In genomic region chr2:52423611-52424247, GRCm38 (mm10) we compare ENCODE assay signal across 8 mouse cellular contexts. TPM values are rescaled to one million over a fixed set of nuclear protein-coding genes. Genes with fewer than 3 reads are reported as not detected.
DNase-seq lines count a peak whose midpoint lies in the region; ATAC-seq and TF ChIP-seq lines count a peak whose summit lies in the region.

No protein-coding gene starts in this region.

- H3K4me1 ChIP-seq in heart, embryonic 13.5 days = peaks cover 62% of the 10 kb centered on the region
- H3K4me1 ChIP-seq in MEL (ENCODE audit: control insufficient read depth in 1 of 2, insufficient read depth in 2 of 2, low read length in 2 of 2) = peaks cover 0 to 8% of the 10 kb centered on the region in 2 experiments; a peak in 3 of 4 replicates
- H3K4me1 ChIP-seq in hindbrain, embryonic 10.5 days (replicated peaks) = peaks cover 29% of the 10 kb centered on the region
- peaks cover 44% of the 10 kb centered on the region for H3K4me1 ChIP-seq in liver, embryonic 11.5 days (replicated peaks; ENCODE audit: control insufficient read depth, insufficient read depth, low read length)

- WGBS in heart, embryonic 13.5 days = 2% methylated on average over 16 of the region's 16 CpGs
- 6% methylated on average over 16 of the region's 16 CpGs for WGBS in hindbrain, embryonic 10.5 days
- 3% methylated on average over 16 of the region's 16 CpGs for WGBS in liver, embryonic 11.5 days

- H3K9ac ChIP-seq in heart, embryonic 13.5 days = peak overlapping the region; percentile 97
- peak overlapping the region; percentile 82 for H3K9ac ChIP-seq in MEL (ENCODE audit: control insufficient read depth, low read depth, low read length, poor library complexity, severe bottlenecking)
- H3K9ac ChIP-seq in liver, embryonic 11.5 days (ENCODE audit: low read depth, low read length) = peak overlapping the region; percentile 98

- TF ChIP-seq POLR2A in MEL (IDR thresholded peaks at IDR 0.05; ENCODE audit: control insufficient read depth in 1 of 2, insufficient read depth in 1 of 2, low read depth in 1 of 2, low read length in 2 of 2, poor library complexity in 1 of 2) = no peak

- no peak for DNase-seq in heart, postnatal 4 days
- DNase-seq in MEL (ENCODE audit: low read depth, low spot score) = peak; percentile 46
- no peak for DNase-seq in hindbrain, embryonic 10.5 days (ENCODE audit: low spot score)
- no peak for DNase-seq in liver, embryonic 11.5 days (ENCODE audit: low spot score)
- DNase-seq in natural killer cell, adult 2 months (ENCODE audit: low spot score in 2 of 2) = no peak
- no peak for DNase-seq in thymus, adult 18-20 months
- no peak for DNase-seq in spleen, postnatal 36 days (ENCODE audit: low spot score in 2 of 2)

- no peaks in the 10 kb centered on the region for H3K27me3 ChIP-seq in heart, embryonic 13.5 days (replicated peaks)
- peaks cover 0 to 4% of the 10 kb centered on the region in 2 experiments; a peak in 2 of 4 replicates for H3K27me3 ChIP-seq in MEL (ENCODE audit: control insufficient read depth in 1 of 2, insufficient read depth in 2 of 2, low read length in 2 of 2)
- H3K27me3 ChIP-seq in hindbrain, embryonic 10.5 days (ENCODE audit: insufficient read depth, poor library complexity, severe bottlenecking) = no peaks in the 10 kb centered on the region
- H3K27me3 ChIP-seq in liver, embryonic 11.5 days (replicated peaks; ENCODE audit: control insufficient read depth, insufficient read depth, low read length) = no peaks in the 10 kb centered on the region

- no peaks in the 10 kb centered on the region for H3K9me3 ChIP-seq in heart, embryonic 13.5 days
- no peaks in the 10 kb centered on the region for H3K9me3 ChIP-seq in MEL (replicated peaks; ENCODE audit: insufficient read depth, low read length)
- no peaks in the 10 kb centered on the region for H3K9me3 ChIP-seq in hindbrain, embryonic 10.5 days
- H3K9me3 ChIP-seq in liver, embryonic 11.5 days (ENCODE audit: control insufficient read depth, low read length) = no peaks in the 10 kb centered on the region

- ATAC-seq in heart, embryonic 13.5 days (ENCODE audit: extremely low read depth, insufficient number of reproducible peaks, low FRiP score, low TSS enrichment) = no peak
- ATAC-seq in liver, embryonic 11.5 days (replicated peaks; ENCODE audit: low FRiP score) = no peak

- H3K27ac ChIP-seq in heart, embryonic 13.5 days (replicated peaks) = peak overlapping the region; percentile 91
- no peak overlapping the region for H3K27ac ChIP-seq in MEL (ENCODE audit: control insufficient read depth, low read depth, low read length)
- peak overlapping the region; percentile 99 for H3K27ac ChIP-seq in hindbrain, embryonic 10.5 days
- H3K27ac ChIP-seq in liver, embryonic 11.5 days (ENCODE audit: low read depth, low read length) = peak overlapping the region; percentile 45; the same call in 1 of the 2 replicates

- H3K4me3 ChIP-seq in heart, embryonic 13.5 days = peak overlapping the region; percentile 98
- peak overlapping the region; percentile 96 to 98 for H3K4me3 ChIP-seq in MEL (ENCODE audit: control insufficient read depth in 1 of 2, insufficient read depth in 1 of 2, low read depth in 2 of 2, low read length in 2 of 2)
- H3K4me3 ChIP-seq in hindbrain, embryonic 10.5 days = peak overlapping the region; percentile 96
- H3K4me3 ChIP-seq in liver, embryonic 11.5 days (ENCODE audit: low read depth, low read length) = peak overlapping the region; percentile 84

- H3K4me2 ChIP-seq in heart, embryonic 13.5 days = peak overlapping the region; percentile 88
- H3K4me2 ChIP-seq in liver, embryonic 11.5 days = peak overlapping the region; percentile 81

- no peak for TF ChIP-seq CTCF in MEL (IDR thresholded peaks at IDR 0.05 in 2 of 3, conservative IDR thresholded peaks at IDR 0.05 in 1 of 3; ENCODE audit: control insufficient read depth in 1 of 3, insufficient read depth in 1 of 3, low read depth in 2 of 3, low read length in 3 of 3, poor library complexity in 1 of 3, severe bottlenecking in 1 of 3)

- no peaks in the 10 kb centered on the region for H3K36me3 ChIP-seq in heart, embryonic 13.5 days
- H3K36me3 ChIP-seq in MEL (ENCODE audit: control insufficient read depth in 1 of 2, insufficient read depth in 2 of 2, low read length in 2 of 2) = peaks cover 0 to 9% of the 10 kb centered on the region in 2 experiments; a peak in 2 of 4 replicates
- H3K36me3 ChIP-seq in hindbrain, embryonic 10.5 days = peaks cover 6% of the 10 kb centered on the region; the same call in 1 of the 2 replicates
- H3K36me3 ChIP-seq in liver, embryonic 11.5 days (ENCODE audit: control insufficient read depth, insufficient read depth, low read length) = no peaks in the 10 kb centered on the region

- TF ChIP-seq EP300 in MEL (IDR thresholded peaks at IDR 0.05; ENCODE audit: low read depth in 1 of 2, low read length in 2 of 2) = no peak

- no peak for TF ChIP-seq RAD21 in MEL (IDR thresholded peaks at IDR 0.05; ENCODE audit: low read depth, low read length)

- peaks cover 54% of the 10 kb centered on the region for H3K79me2 ChIP-seq in MEL (ENCODE audit: control insufficient read depth, insufficient read depth, low read length, poor library complexity)

TF ChIP-seq in MEL, 35 proteins besides CTCF, POLR2A, EP300 and RAD21:
- TF ChIP-seq TCF12 (IDR thresholded peaks at IDR 0.05; ENCODE audit: low read depth, low read length) = no peak
- 0 out of 2 replicates have a peak, but pooled peaks have one; percentile 1 for TF ChIP-seq MAZ (IDR thresholded peaks at IDR 0.05; ENCODE audit: low read depth, low read length)
- no peak for TF ChIP-seq ZKSCAN1 (IDR thresholded peaks at IDR 0.05; ENCODE audit: low read depth, low read length)
- no peak for TF ChIP-seq UBTF (IDR thresholded peaks at IDR 0.05; ENCODE audit: borderline replicate concordance, insufficient read depth, low read depth, low read length)
- TF ChIP-seq MEF2A (IDR thresholded peaks at IDR 0.05; ENCODE audit: extremely low read depth, insufficient replicate concordance, low read depth, low read length, poor library complexity, severe bottlenecking) = no peak

RNA-seq across cellular contexts. Expression of gene Arl5a, which starts 1.0 kb away (rescaled TPM):
- 47.2 and 51.4 TPM in 2 replicates for polyA plus RNA-seq in heart, embryonic 13.5 days (2015; fragmentation: Nextera tagmentation; extraction: Ambion mirVana)
- total RNA-seq in heart, postnatal 4 days (2021) = 10 to 100 TPM; 52.7 to 56.2 TPM
- total RNA-seq in MEL (2012; rRNA removed) = 12.7 and 14.7 TPM in 2 replicates
- 10 to 100 TPM; 14.4 to 36.8 TPM for polyA plus RNA-seq in MEL (2012; ENCODE audit: insufficient read depth in 1 of 2, insufficient read length in 2 of 2, low read depth in 1 of 2, low replicate concordance in 2 of 2, missing spikeins in 1 of 2)
- polyA plus RNA-seq in hindbrain, embryonic 10.5 days (2016; fragmentation: Nextera tagmentation; extraction: Ambion mirVana) = 36.4 and 48.1 TPM in 2 replicates
- 71.8 and 86.2 TPM in 2 replicates for polyA plus RNA-seq in liver, embryonic 11.5 days (2014; fragmentation: Nextera tagmentation; extraction: Ambion mirVana)

RNA-seq across cellular contexts. Expression of gene Neb, which starts 45.5 kb away (rescaled TPM):
- 2.0 and 4.0 TPM in 2 replicates for polyA plus RNA-seq in heart, embryonic 13.5 days (2015; fragmentation: Nextera tagmentation; extraction: Ambion mirVana)
- total RNA-seq in heart, postnatal 4 days (2021) = 1 to 10 TPM; 4.1 to 6.5 TPM
- 0.12 and 0.39 TPM in 2 replicates for total RNA-seq in MEL (2012; rRNA removed)
- polyA plus RNA-seq in MEL (2012; ENCODE audit: insufficient read depth in 1 of 2, insufficient read length in 2 of 2, low read depth in 1 of 2, low replicate concordance in 2 of 2, missing spikeins in 1 of 2) = under 1 TPM in 1 of 2 experiments, not detected in 1; 0.70 TPM
- polyA plus RNA-seq in hindbrain, embryonic 10.5 days (2016; fragmentation: Nextera tagmentation; extraction: Ambion mirVana) = 0.08 and 0.30 TPM in 2 replicates
- polyA plus RNA-seq in liver, embryonic 11.5 days (2014; fragmentation: Nextera tagmentation; extraction: Ambion mirVana) = 0.90 and 1.2 TPM in 2 replicates
